Mouse (Mus musculus) testis, adult 2 months (tissue): Measurements from ENCODE around the gene Dnajc5. TPM values are rescaled to one million over a fixed set of nuclear protein-coding genes. Genes with fewer than 3 reads are reported as not detected.

Experiments used
- H3K27ac ChIP-seq: fragments of 200-500 bp; 2 replicates; pipeline ENCODE4 v1.5.1; 2012; ENCODE audit warnings: low read depth, low read length; ENCODE audit not compliant: control insufficient read depth, insufficient read depth
- H3K27me3 ChIP-seq: fragments of 200-500 bp; 2 replicates; pipeline ENCODE4 v1.6.1; 2012; ENCODE audit warnings: mild to moderate bottlenecking, low read length, moderate library complexity; ENCODE audit not compliant: control insufficient read depth, insufficient read depth
- H3K36me3 ChIP-seq: fragments of 200-500 bp; 2 replicates; pipeline ENCODE4 v1.6.1; 2012; ENCODE audit warnings: mild to moderate bottlenecking, low read length; ENCODE audit not compliant: control insufficient read depth, insufficient read depth
- H3K4me1 ChIP-seq: fragments of 200-500 bp; 2 replicates; pipeline ENCODE4 v1.6.1; 2012; ENCODE audit warnings: low read length; ENCODE audit not compliant: control insufficient read depth, insufficient read depth
- H3K4me3 ChIP-seq: fragments of 200-500 bp; 2 replicates; pipeline ENCODE4 v1.5.1; 2012; ENCODE audit warnings: low read depth, mild to moderate bottlenecking, low read length, moderate library complexity, mixed read lengths; ENCODE audit not compliant: control insufficient read depth
- CTCF ChIP-seq: fragments of 200-500 bp; IDR thresholded peaks from 2 replicates; pipeline ENCODE4 v1.5.1; 2012; ENCODE audit warnings: low read depth, mild to moderate bottlenecking, inconsistent platforms, low read length, moderate library complexity; ENCODE audit not compliant: control insufficient read depth, insufficient read depth, insufficient replicate concordance
- POLR2A ChIP-seq: fragments of 200-500 bp; IDR thresholded peaks from 2 replicates; pipeline ENCODE4 v1.6.1; 2012; ENCODE audit warnings: low read depth, mild to moderate bottlenecking, inconsistent platforms, low read length, moderate library complexity; ENCODE audit not compliant: control insufficient read depth
- polyA plus RNA-seq: library from polyadenylated mRNA; depleted of rRNA; stranded (reverse); fragments of >200 nt; gene quantifications from 2 replicates; pipeline ENCODE4 v1.2.3, GENCODE M21; 2012

Gene Dnajc5
- polyA plus RNA-seq, 1 experiment: 16.6 TPM

GRCm38 (mm10) chr2:181585506-181585905, 65.2 kb downstream of the Dnajc5 start:
- TF ChIP-seq POLR2A (no peak), CTCF (no peak)
- Histone ChIP-seq H3K27ac (no peak overlapping the region), H3K36me3 (peaks cover 3% of the 10 kb centered on the region), H3K4me1 (peaks cover 10% of the 10 kb centered on the region), H3K27me3 (no peaks in the 10 kb centered on the region), H3K4me3 (no peak overlapping the region)

GRCm38 (mm10) chr2:181586124-181586523, 65.8 kb downstream of the Dnajc5 start:
- H3K36me3 ChIP-seq: peaks cover 3% of the 10 kb centered on the region
- TF ChIP-seq CTCF: no peak
- no peak for TF ChIP-seq POLR2A
- peaks cover 6% of the 10 kb centered on the region for H3K4me1 ChIP-seq
- no peaks in the 10 kb centered on the region for H3K27me3 ChIP-seq
- H3K4me3 ChIP-seq: no peak overlapping the region
- H3K27ac ChIP-seq: no peak overlapping the region

GRCm38 (mm10) chr2:181587796-181588195, 67.5 kb downstream of the Dnajc5 start:
- no peak overlapping the region for H3K27ac ChIP-seq
- H3K4me3 ChIP-seq: no peak overlapping the region
- no peaks in the 10 kb centered on the region for H3K27me3 ChIP-seq
- peaks cover 4% of the 10 kb centered on the region for H3K4me1 ChIP-seq
- peaks cover 3% of the 10 kb centered on the region for H3K36me3 ChIP-seq
- no peak for TF ChIP-seq POLR2A
- TF ChIP-seq CTCF: no peak

- no peak for TF ChIP-seq CTCF
- no peak for TF ChIP-seq POLR2A
- H3K36me3 ChIP-seq: peaks cover 3% of the 10 kb centered on the region
Observed at GRCm38 (mm10) chr2:181588229-181588780, 68.0 kb downstream of the Dnajc5 start.

GRCm38 (mm10) chr2:181589011-181589731, 68.9 kb downstream of the Dnajc5 start:
- Histone ChIP-seq H3K27me3 (no peaks in the 10 kb centered on the region), H3K27ac (no peak overlapping the region), H3K36me3 (peaks cover 3% of the 10 kb centered on the region), H3K4me3 (no peak overlapping the region), H3K4me1 (peaks cover 4% of the 10 kb centered on the region)
- TF ChIP-seq POLR2A: no peak
- no peak for TF ChIP-seq CTCF

More at GRCm38 (mm10) chr2:181588229-181588780, 68.0 kb downstream of the Dnajc5 start:
- no peaks in the 10 kb centered on the region for H3K27me3 ChIP-seq
- no peak overlapping the region for H3K4me3 ChIP-seq
- peaks cover 4% of the 10 kb centered on the region for H3K4me1 ChIP-seq
- no peak overlapping the region for H3K27ac ChIP-seq

GRCm38 (mm10) chr2:181589732-181590105, 69.4 kb downstream of the Dnajc5 start:
- Histone ChIP-seq H3K4me1 (peaks cover 4% of the 10 kb centered on the region), H3K27ac (no peak overlapping the region), H3K36me3 (peaks cover 3% of the 10 kb centered on the region), H3K4me3 (no peak overlapping the region), H3K27me3 (no peaks in the 10 kb centered on the region)
- TF ChIP-seq CTCF (no peak), POLR2A (no peak)

GRCm38 (mm10) chr2:181590471-181590870, 70.2 kb downstream of the Dnajc5 start:
- Histone ChIP-seq H3K27ac (no peak overlapping the region), H3K4me3 (peak overlapping the region; percentile 4; the same call in 1 of the 2 replicates), H3K27me3 (no peaks in the 10 kb centered on the region), H3K36me3 (peaks cover 3% of the 10 kb centered on the region), H3K4me1 (peaks cover 4% of the 10 kb centered on the region)
- no peak for TF ChIP-seq POLR2A
- no peak for TF ChIP-seq CTCF

- no peak for TF ChIP-seq CTCF
- no peak for TF ChIP-seq POLR2A
- Histone ChIP-seq H3K27ac (peak within 1 kb of the TSS; percentile 100), H3K36me3 (peaks cover 3% of the 10 kb centered on the region), H3K4me3 (peak within 1 kb of the TSS; percentile 100), H3K27me3 (no peaks in the 10 kb centered on the region), H3K4me1 (peaks cover 6% of the 10 kb centered on the region)
Observed at GRCm38 (mm10) chr2:181591528-181592085, 71.3 kb downstream of the Dnajc5 start, which contains the start of gene Prpf6. Gene Prpf6, plus strand, starts transcription at chr2:181591868.
